Mouse (Mus musculus) brain, embryonic 14.5 days (tissue): ENCODE measurements around the gene Hs6st1.

ENCODE experiments used
- CTCF ChIP-seq: fragments of 200-500 bp; IDR thresholded peaks from 2 replicates; pipeline ENCODE4 v1.5.1; 2012; ENCODE audit warnings: inconsistent platforms, mild to moderate bottlenecking, moderate library complexity, borderline replicate concordance; ENCODE audit not compliant: insufficient read depth, insufficient read length; ENCODE audit errors: extremely low read depth
- POLR2A ChIP-seq: fragments of 200-500 bp; IDR thresholded peaks from 2 replicates; pipeline ENCODE4 v1.6.1; 2012; ENCODE audit warnings: mild to moderate bottlenecking, inconsistent platforms, borderline replicate concordance; ENCODE audit not compliant: poor library complexity, insufficient read depth, insufficient read length, severe bottlenecking; ENCODE audit errors: extremely low read depth

- TF ChIP-seq CTCF (no peak), POLR2A (no peak)
Measured at GRCm38 (mm10) chr1:36082184-36082583, 14.0 kb downstream of the Hs6st1 start.
